27 mouse cellular contexts compared by ENCODE assay signal in the genomic region with DNA sequence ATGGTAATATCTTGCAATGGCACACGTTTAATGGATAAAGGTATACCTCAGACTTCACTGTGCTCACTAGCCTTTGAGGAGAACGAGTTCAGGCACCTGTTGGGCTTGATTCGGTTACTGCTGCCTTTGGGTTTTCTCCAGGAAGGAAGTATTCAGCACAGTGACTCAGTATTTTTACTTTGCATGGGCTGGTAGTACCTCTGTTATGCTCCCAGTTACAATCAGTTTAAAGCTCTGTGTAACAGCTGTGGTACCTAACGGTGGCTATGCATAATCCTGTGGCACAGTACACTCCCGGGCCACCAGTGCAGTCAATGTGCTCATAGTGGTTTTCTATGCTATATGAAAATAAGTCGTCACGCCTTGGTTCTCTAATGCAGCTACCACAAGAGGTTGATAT. TPM values are rescaled to one million over a fixed set of nuclear protein-coding genes. Genes with fewer than 3 reads are reported as not detected.
DNase-seq lines count a peak whose midpoint lies in the region; ATAC-seq lines count a peak whose summit lies in the region.
"Had no signal": no experiment of that assay in that cellular context is flagged by ENCODE, and none has a peak within 500 bp of the region (broad histone marks: within the 10 kb centered on the region; RNA-seq: fewer than 3 reads in every experiment).

No protein-coding gene starts in this region.

- no peak overlapping the region for H3K27ac ChIP-seq in midbrain, embryonic 14.5 days (replicated peaks; ENCODE audit: low read depth, low read length)
- H3K27ac ChIP-seq: embryonic facial prominence, embryonic 13.5 days; embryonic facial prominence, embryonic 15.5 days; forebrain, embryonic 10.5 days; forebrain, embryonic 12.5 days had no signal

- no peaks in the 10 kb centered on the region for H3K4me1 ChIP-seq in midbrain, embryonic 14.5 days (ENCODE audit: control insufficient read depth, insufficient read depth, low read length)
- H3K4me1 ChIP-seq: embryonic facial prominence, embryonic 13.5 days; embryonic facial prominence, embryonic 15.5 days; forebrain, embryonic 10.5 days; forebrain, embryonic 12.5 days had no signal

- WGBS in midbrain, embryonic 14.5 days = 88% methylated on average over 7 of the region's 7 CpGs

- H3K4me2 ChIP-seq in midbrain, embryonic 14.5 days (ENCODE audit: low read length) = no peak overlapping the region
- H3K4me2 ChIP-seq: embryonic facial prominence, embryonic 13.5 days; embryonic facial prominence, embryonic 15.5 days; forebrain, embryonic 12.5 days had no signal

- ATAC-seq in frontal cortex, adult (ENCODE audit: low TSS enrichment) = peak; percentile 52
- ATAC-seq in common myeloid progenitor, adult 5-6 weeks (replicated peaks; ENCODE audit: low read depth, poor library complexity, severe bottlenecking) = 0 out of 2 replicates have a peak, but pooled peaks have one; percentile 42
- peak; percentile 70 for ATAC-seq in megakaryocyte progenitor cell, adult 5-6 weeks (replicated peaks; ENCODE audit: poor library complexity)
- ATAC-seq in midbrain, embryonic 14.5 days (ENCODE audit: low FRiP score, low TSS enrichment) = no peak
- no peak for ATAC-seq in granulocyte monocyte progenitor cell, adult 5-6 weeks (replicated peaks; ENCODE audit: poor library complexity, severe bottlenecking)
- ATAC-seq: activated CD4-positive, CD25-positive, alpha-beta regulatory T cell, adult 4 months; forebrain, embryonic 14.5 days; forebrain, embryonic 16.5 days; Patski had no signal

- H3K27me3 ChIP-seq in midbrain, embryonic 14.5 days (ENCODE audit: control insufficient read depth, insufficient read depth, low read length) = no peaks in the 10 kb centered on the region
- H3K27me3 ChIP-seq: embryonic facial prominence, embryonic 13.5 days; embryonic facial prominence, embryonic 15.5 days; forebrain, embryonic 12.5 days; Patski had no signal

- peaks cover 21% of the 10 kb centered on the region for H3K36me3 ChIP-seq in midbrain, embryonic 14.5 days (ENCODE audit: control insufficient read depth, insufficient read depth, low read length)

- H3K4me3 ChIP-seq in midbrain, embryonic 14.5 days (replicated peaks; ENCODE audit: low read depth, low read length) = no peak overlapping the region
- H3K4me3 ChIP-seq: embryonic facial prominence, embryonic 13.5 days; embryonic facial prominence, embryonic 15.5 days; erythroblast, embryonic 14.5 days; forebrain, embryonic 10.5 days; forebrain, embryonic 12.5 days had no signal

- no peak overlapping the region for H3K9ac ChIP-seq in midbrain, embryonic 14.5 days (replicated peaks; ENCODE audit: low read length)
- H3K9ac ChIP-seq: embryonic facial prominence, embryonic 13.5 days; embryonic facial prominence, embryonic 15.5 days; forebrain, embryonic 12.5 days had no signal

- no peak for DNase-seq in frontal cortex, postnatal 36 days (ENCODE audit: low spot score in 2 of 2)
- no peak for DNase-seq in layer of hippocampus, postnatal 36 days
- no peak for DNase-seq in midbrain, embryonic 14.5 days
- DNase-seq: adrenal gland, adult 8-10 months; adrenal gland, postnatal 14 days; adrenal gland, postnatal 36 days; cerebellum, adult 11 months; cerebellum, adult 18-20 months; cerebellum, adult 8-10 months; cerebellum, postnatal 10 days; cerebellum, postnatal 25 days; embryo, embryonic 11 days had no signal

- H3K9me3 ChIP-seq in midbrain, embryonic 14.5 days (ENCODE audit: control insufficient read depth, low read length) = no peaks in the 10 kb centered on the region
- H3K9me3 ChIP-seq: embryonic facial prominence, embryonic 13.5 days; embryonic facial prominence, embryonic 15.5 days; forebrain, embryonic 10.5 days; forebrain, embryonic 12.5 days; G1E had no signal

RNA-seq across cellular contexts. Expression of a gene that starts 16.9 kb away (rescaled TPM):
- 42.5 and 44.9 TPM in 2 replicates for total RNA-seq in common myeloid progenitor, adult 5-6 weeks (2017)
- total RNA-seq in megakaryocyte progenitor cell, adult 5-6 weeks (2015) = 33.0 and 33.2 TPM in 2 replicates
- 29.2 and 29.4 TPM in 2 replicates for total RNA-seq in megakaryocyte progenitor cell, adult 5-6 weeks (2017)
- total RNA-seq in layer of hippocampus, postnatal 36 days (2021) = 10 to 100 TPM; 18.4 TPM
- 10.1 TPM in 2 replicates for polyA plus RNA-seq in midbrain, embryonic 14.5 days (2014; fragmentation: Nextera tagmentation; extraction: Ambion mirVana)
- total RNA-seq in granulocyte monocyte progenitor cell, adult 5-6 weeks (2014; fragmentation: Nextera tagmentation) = 26.1 and 33.8 TPM in 2 replicates
- total RNA-seq in granulocyte monocyte progenitor cell, adult 5-6 weeks (2017) = 33.5 and 36.9 TPM in 2 replicates

RNA-seq across cellular contexts. Expression of a gene that starts 55.5 kb away (rescaled TPM):
- 0.73 TPM in 1 of 2 replicates, not detected in the other for total RNA-seq in common myeloid progenitor, adult 5-6 weeks (2017)
- total RNA-seq in megakaryocyte progenitor cell, adult 5-6 weeks (2015) = 0.20 and 0.42 TPM in 2 replicates
- 0.81 and 0.87 TPM in 2 replicates for total RNA-seq in megakaryocyte progenitor cell, adult 5-6 weeks (2017)
- under 1 TPM; 0.22 to 0.30 TPM for total RNA-seq in layer of hippocampus, postnatal 36 days (2021)
- 0.63 and 0.89 TPM in 2 replicates for polyA plus RNA-seq in midbrain, embryonic 14.5 days (2014; fragmentation: Nextera tagmentation; extraction: Ambion mirVana)
- total RNA-seq in granulocyte monocyte progenitor cell, adult 5-6 weeks (2014; fragmentation: Nextera tagmentation) = not detected in 2 replicates
- 0.65 TPM in 1 of 2 replicates, not detected in the other for total RNA-seq in granulocyte monocyte progenitor cell, adult 5-6 weeks (2017)
- total RNA-seq: adrenal gland, adult 18-20 months; adrenal gland, adult 8-10 months; adrenal gland, postnatal 14 days; adrenal gland, postnatal 36 days had no signal
- polyA plus RNA-seq: activated CD4-positive, CD25-positive, alpha-beta regulatory T cell, adult 4 months; erythroblast, embryonic 14.5 days; G1E had no signal

RNA-seq across cellular contexts. Expression of a gene that starts 55.6 kb away (rescaled TPM):
- 72.6 and 94.4 TPM in 2 replicates for total RNA-seq in common myeloid progenitor, adult 5-6 weeks (2017)
- total RNA-seq in megakaryocyte progenitor cell, adult 5-6 weeks (2015) = 47.7 and 57.0 TPM in 2 replicates
- total RNA-seq in megakaryocyte progenitor cell, adult 5-6 weeks (2017) = 60.0 and 79.7 TPM in 2 replicates
- 10 to 100 TPM; 38.9 to 39.4 TPM for total RNA-seq in layer of hippocampus, postnatal 36 days (2021)
- polyA plus RNA-seq in midbrain, embryonic 14.5 days (2014; fragmentation: Nextera tagmentation; extraction: Ambion mirVana) = 34.1 and 41.1 TPM in 2 replicates
- 46.4 and 47.5 TPM in 2 replicates for total RNA-seq in granulocyte monocyte progenitor cell, adult 5-6 weeks (2014; fragmentation: Nextera tagmentation)
- total RNA-seq in granulocyte monocyte progenitor cell, adult 5-6 weeks (2017) = 81.6 and 86.7 TPM in 2 replicates

Comparison
In these comparisons a context has a peak if more than half of its experiments do, and no peak if none do; other contexts are left out.
1. ATAC-seq: peak in frontal cortex, adult (single experiment), common myeloid progenitor, adult 5-6 weeks (single experiment) and megakaryocyte progenitor cell, adult 5-6 weeks (single experiment); none in midbrain, embryonic 14.5 days (single experiment) and granulocyte monocyte progenitor cell, adult 5-6 weeks (single experiment).